Mouse (Mus musculus) cerebral cortex, adult 2 months (tissue): ENCODE data around the gene Muc20.

Experiments
- WGBS: fragments of 180-500 bp; shearing (Covaris S2); methylation state at CpG from one replicate; pipeline ENCODE4 v1.1.7; 2018; 5-methylcytosine and 5-hydroxymethylcytosine counted together

Muc20 gene

DNA sequence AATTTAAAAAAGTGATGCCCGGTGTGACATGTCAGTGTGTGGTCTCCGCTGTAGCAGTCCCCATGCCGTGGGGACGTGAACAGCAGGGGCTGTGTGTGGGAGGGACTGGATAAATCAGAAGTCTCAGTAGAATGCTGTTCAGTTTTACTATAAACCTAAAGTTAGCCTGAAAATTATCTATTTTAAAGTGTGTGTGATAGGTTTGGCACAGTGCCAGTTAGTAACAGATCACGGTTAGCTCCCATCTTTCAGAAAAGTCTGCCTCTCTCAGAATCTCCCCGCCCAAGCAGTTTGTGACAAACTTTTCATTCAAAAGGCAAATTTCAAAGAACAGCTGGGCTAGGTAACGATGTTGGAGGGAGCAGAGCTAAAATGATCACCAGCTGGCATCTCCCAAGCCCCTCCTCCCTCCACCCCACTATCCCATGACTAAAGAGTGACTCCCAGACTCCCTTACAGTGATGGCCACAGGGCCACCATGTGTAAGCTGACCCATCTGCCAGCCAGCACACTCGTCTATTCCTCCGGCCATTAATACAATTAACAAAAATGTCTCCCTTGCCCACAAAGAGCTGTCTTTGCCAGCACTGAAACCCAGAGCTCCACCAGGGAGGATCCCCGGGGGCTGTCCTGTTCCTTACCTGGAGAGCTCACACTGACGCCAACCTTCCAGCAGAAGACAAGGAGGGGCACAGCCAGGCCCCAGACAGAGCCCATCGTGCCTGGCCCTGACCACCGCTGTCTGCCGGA, 384 bp downstream of the Muc20 start:
- WGBS = 60% methylated on average over 14 of the region's 14 CpGs

DNA sequence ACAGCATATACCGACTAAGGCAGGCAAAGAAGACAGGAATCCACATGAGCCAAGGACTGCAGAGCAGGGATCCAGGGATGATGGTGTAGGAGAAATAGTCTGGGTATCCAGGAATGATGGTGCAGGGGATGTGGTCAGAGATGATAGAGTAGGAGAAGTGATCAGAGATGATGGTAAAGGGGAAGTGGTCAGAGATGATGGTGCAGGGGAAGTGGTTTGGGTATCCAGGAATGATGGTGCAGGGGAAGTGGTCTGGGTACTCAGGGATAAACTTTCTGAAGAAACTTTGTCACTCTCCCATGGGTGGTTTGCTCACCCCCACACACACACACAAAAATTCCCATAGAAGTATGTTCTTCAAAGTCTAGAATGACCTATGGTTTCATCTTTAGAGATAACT, 2.1 kb downstream of the Muc20 start:
- 93% methylated on average over 1 of the region's 1 CpGs for WGBS

DNA sequence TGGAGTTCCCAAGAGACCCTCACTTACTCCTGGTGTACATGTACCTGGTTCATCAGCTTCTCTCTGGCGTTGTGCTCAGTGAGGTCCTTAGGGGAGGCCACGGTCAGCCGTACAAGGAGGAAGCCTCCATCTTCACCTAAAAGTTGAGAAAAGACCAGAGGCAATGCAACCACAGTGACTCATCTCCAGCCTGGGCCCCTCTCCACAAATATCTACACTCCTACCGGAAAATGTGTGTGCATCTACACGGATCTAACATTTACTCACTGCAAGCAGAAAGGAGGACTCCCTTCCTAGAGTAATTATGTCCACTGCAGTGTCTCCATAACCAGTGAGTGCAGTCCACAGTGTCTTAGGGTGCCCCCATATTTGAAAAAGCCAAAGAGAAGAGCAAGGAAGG, 7.2 kb downstream of the Muc20 start:
- WGBS = 90% methylated on average over 5 of the region's 5 CpGs

DNA sequence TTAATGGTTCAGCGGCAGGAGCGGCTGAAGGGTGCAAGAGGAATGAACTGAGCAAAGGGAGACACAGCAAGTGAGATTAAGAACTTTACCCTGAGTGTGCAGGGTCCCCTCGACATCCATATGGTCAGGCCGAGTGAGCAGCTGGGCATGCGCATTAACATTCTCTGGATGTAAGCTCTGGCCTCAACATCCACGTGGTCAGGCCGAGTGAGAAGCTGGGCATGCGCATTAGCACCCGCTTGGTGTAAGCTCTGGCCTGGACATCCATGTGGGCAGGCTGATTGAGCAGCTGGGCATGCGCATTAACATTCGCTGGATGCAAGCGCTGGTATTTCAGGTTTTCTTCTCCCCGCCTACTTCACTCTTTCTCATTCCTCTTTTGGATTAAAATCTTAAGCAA, 12.4 kb downstream of the Muc20 start:
- 57% methylated on average over 13 of the region's 13 CpGs for WGBS

DNA sequence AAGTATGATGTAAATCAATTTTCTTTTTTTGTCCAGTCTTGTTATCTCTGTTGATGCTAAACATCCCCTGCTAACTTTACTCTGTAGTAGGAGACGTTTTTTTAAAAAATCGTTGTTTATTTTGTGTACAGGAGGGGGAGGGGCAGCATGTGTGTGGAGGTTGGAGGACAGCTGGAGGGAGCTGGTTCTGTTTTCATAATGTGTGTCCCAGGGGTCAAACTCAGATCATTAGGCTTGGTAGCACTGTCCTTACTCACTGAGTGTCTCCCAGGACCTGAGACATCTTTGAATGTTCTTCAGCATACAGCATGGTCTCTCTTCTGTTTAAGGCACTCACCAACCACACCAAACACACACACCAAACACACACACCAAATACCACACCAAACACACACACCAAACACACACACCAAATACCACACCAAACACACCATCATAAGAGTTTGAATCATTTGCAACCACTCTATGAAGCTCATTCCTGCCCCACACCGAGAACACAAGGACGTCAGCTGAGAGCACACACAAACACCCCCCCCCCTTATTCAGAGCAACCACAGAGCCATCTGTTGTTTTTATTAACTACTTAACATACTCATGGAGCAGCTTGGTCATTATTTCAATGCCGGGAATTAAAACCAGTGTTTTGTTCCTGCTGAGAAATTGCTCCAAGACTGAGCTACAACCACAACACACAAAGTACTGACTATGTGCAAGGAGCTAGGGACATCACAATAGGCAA, 13.7 kb downstream of the Muc20 start:
- WGBS = 47% methylated on average over 5 of the region's 5 CpGs

- 61% methylated on average over 8 of the region's 8 CpGs for WGBS
These were observed 18.3 kb downstream of the Muc20 start for GRCm38 (mm10) chr16:32778956-32779355.

GRCm38 (mm10) chr16:32776676-32777075, 20.6 kb downstream of the Muc20 start:
- WGBS = 89% methylated on average over 10 of the region's 10 CpGs

DNA sequence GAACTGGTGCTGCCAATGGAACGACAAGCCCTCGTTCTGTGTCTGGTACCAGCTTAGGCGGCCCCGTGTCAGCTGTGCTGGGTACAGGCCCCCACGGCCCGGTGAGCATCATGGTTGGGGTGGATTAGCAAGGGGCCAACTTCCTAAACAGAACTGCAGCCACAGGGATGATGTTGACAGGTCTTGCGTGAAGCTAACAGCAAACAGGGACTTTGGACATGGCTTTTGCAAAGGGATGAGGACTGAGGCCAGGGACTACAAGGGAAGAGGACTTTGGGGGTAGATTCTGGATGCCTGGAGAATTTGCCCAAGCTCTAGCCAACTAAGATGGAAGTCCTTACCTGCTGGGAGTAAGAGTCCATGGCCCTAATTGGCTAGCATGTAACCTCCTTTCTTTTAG, 30.3 kb downstream of the Muc20 start:
- WGBS = 96% methylated on average over 7 of the region's 7 CpGs

GRCm38 (mm10) chr16:32764961-32765360, 32.3 kb downstream of the Muc20 start:
- 80% methylated on average over 6 of the region's 6 CpGs for WGBS

- 95% methylated on average over 2 of the region's 2 CpGs for WGBS
These were observed 32.7 kb downstream of the Muc20 start for GRCm38 (mm10) chr16:32764550-32764949.

DNA sequence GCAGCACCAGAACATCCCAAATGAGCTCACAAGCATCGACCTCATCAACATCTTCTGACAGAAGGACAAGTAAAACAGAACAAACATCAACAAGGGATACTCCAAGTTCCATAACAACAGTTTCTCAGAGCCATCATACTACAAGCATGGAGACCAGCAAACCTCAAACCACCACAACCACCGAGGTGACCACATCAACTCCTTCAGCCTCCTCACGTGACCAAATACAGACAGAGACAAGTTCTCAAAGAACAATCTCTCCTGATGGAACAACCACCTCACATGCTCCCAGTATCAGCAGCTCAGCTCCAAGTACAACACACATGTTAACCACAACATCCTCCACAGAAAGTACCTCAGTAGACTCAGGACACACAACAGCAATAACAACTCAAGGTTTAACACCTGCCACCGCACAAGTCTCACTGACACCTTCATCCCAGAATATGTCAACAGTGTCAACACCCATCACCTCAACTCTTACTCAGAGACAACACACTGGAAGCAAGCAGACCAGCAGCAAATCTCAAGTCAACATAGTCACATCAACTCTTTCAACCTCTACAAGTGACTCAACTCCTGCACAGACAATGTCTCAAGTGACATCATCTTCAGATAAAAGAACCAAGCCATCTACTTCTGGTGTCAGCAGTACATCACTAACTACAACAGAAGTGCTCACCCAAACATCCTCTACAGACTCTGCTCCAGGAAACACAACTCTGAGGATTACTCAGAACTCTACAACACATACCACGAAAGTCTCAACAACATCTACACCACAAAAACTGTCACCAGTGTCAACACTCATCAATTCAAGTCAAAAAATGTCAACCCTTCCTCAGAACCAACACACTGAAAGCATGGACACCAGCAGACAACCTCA, 46.8 kb downstream of the Muc20 start:
- WGBS = 91% methylated on average over 5 of the region's 5 CpGs

DNA sequence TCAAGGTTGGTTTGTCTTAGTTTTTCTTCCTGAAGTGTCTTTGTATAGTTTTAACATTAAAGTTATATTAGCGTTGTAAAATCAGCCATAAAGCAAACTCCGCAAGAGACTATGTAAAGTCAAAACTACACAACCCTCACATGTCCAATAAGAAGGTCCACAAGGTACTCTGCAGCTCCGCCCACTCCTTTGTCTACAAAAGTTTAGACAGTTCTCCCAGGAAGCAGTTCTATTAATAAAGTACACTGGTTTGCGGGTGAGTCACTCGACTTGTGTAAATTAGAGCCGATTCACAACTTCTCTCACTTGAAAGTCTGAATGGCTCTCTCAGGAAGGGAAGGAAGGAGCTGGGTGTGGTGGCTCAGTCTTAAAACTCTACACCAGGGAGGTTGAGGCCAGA, 51.4 kb downstream of the Muc20 start:
- 54% methylated on average over 6 of the region's 6 CpGs for WGBS

DNA sequence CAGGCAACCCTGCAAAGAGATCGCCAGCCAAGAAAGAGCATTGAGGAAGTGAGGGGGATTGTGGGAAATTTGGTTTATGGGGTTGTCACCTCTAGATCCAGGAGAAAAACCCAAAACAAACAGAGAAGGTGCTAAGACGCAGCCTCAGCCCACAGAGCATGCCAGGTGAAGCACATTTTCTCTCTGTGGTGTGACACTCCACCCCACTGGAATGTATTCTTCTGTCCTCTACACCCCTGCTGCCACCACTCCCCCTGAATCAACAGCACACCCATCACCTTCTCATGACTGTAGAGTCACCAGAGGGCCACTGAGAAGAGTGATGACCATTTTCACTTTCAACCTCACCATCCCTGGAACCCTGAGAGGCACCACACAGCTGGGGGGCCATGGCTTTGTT, 54.5 kb downstream of the Muc20 start:
- WGBS = 88% methylated on average over 2 of the region's 2 CpGs

GRCm38 (mm10) chr16:32741366-32741765, 55.9 kb downstream of the Muc20 start:
- 89% methylated on average over 9 of the region's 9 CpGs for WGBS

GRCm38 (mm10) chr16:32740003-32740663, 57.1 kb downstream of the Muc20 start:
- 94% methylated on average over 8 of the region's 8 CpGs for WGBS

- WGBS = 84% methylated on average over 3 of the region's 3 CpGs
These were observed 61.2 kb downstream of the Muc20 start for GRCm38 (mm10) chr16:32736022-32736421.

GRCm38 (mm10) chr16:32735586-32735985, 61.6 kb downstream of the Muc20 start, which contains the start of gene Muc4:
Gene Muc4 (plus strand): TSS chr16:32735886.
- WGBS = 95% methylated on average over 2 of the region's 2 CpGs

GRCm38 (mm10) chr16:32733213-32733612, 64.0 kb downstream of the Muc20 start:
- WGBS = 91% methylated on average over 3 of the region's 3 CpGs

DNA sequence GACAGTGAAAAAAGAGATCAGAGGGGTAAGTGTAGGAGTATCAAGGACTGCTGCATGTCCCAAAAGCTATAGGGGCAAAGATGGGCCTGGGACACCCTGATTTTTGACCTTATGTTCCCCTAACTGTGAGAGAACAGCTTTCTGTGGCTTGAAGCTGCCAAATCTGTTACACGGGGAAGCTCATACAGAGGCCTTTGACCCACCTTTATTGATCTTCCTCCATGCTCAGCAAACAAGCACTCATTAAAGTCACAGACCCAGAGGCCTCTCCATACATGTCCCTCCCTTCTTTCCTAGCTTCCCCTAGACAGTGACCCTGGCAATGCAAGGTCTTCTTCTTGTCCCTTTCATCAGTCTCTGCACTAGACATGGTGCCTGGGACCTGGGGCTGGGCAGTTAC, 68.5 kb downstream of the Muc20 start:
- 89% methylated on average over 1 of the region's 1 CpGs for WGBS
